Mouse (Mus musculus) hindbrain, embryonic 10.5 days (tissue): ENCODE results near the gene Cyp4a32. TPM values are rescaled to one million over a fixed set of nuclear protein-coding genes. Genes with fewer than 3 reads are reported as not detected.

Experiments
- polyA plus RNA-seq: library from polyadenylated mRNA; unstranded; fragments of >200 nt; fragmentation: Nextera tagmentation; extraction: Ambion mirVana; gene quantifications from 2 replicates; pipeline ENCODE4 v1.2.1, GENCODE M21; 2016

Cyp4a32 gene
- polyA plus RNA-seq, 1 experiment from 2014 or later, result not detected

Other genes starting within 250 kb of the Cyp4a32 start
- not detected in 2 replicates for gene Cyp4a12b, start 189.3 kb upstream of the Cyp4a32 start, polyA plus RNA-seq
- gene Cyp4a30b, start 148.4 kb upstream of the Cyp4a32 start, polyA plus RNA-seq, result not detected in 2 replicates
- not detected in 2 replicates for gene Cyp4a14, start 104.8 kb upstream of the Cyp4a32 start, polyA plus RNA-seq
- not detected in 2 replicates for gene Cyp4a10, start 82.7 kb upstream of the Cyp4a32 start, polyA plus RNA-seq
- not detected in 2 replicates for gene Cyp4a31, start 37.3 kb upstream of the Cyp4a32 start, polyA plus RNA-seq
- 0.35 TPM in 1 of 2 replicates, not detected in the other for gene Cyp4b1, start 46.8 kb downstream of the Cyp4a32 start, polyA plus RNA-seq
- gene Efcab14, start 136.8 kb downstream of the Cyp4a32 start, polyA plus RNA-seq, result 31.0 and 33.7 TPM in 2 replicates
- 0.20 TPM in 1 of 2 replicates, not detected in the other for gene Tex38, start 180.0 kb downstream of the Cyp4a32 start, polyA plus RNA-seq
- gene Atpaf1, start 183.8 kb downstream of the Cyp4a32 start, polyA plus RNA-seq, result 38.3 and 49.9 TPM in 2 replicates
- gene Mob3c, start 227.1 kb downstream of the Cyp4a32 start, polyA plus RNA-seq, result 3.8 and 6.2 TPM in 2 replicates
- 26.0 and 30.7 TPM in 2 replicates for gene Mknk1, start 238.2 kb downstream of the Cyp4a32 start, polyA plus RNA-seq